Mouse (Mus musculus) ovary, postnatal 14 days (tissue): ENCODE data around the gene Nrde2.
A peak's percentile ranks its signal among the peaks of the same experiment; 100 is the strongest.
"Not testable (repeated sequence)": the region's sequence is repeated elsewhere in the genome, so short reads cannot be mapped to it uniquely, and the experiment has no call there.

Experiments
- DNase-seq: peaks from one replicate; pipeline ENCODE4 v3.0.0; 2022; ENCODE audit warnings: low spot score

Nrde2 gene

GRCm38 (mm10) chr12:100159261-100159975 is at the start of gene Nrde2:
TSS of gene Nrde2 (minus strand) at chr12:100159653.
- peak; percentile 78 for DNase-seq

GRCm38 (mm10) chr12:100206926-100207325 is 47.5 kb upstream of the Nrde2 start:
- DNase-seq = no peak

DNA sequence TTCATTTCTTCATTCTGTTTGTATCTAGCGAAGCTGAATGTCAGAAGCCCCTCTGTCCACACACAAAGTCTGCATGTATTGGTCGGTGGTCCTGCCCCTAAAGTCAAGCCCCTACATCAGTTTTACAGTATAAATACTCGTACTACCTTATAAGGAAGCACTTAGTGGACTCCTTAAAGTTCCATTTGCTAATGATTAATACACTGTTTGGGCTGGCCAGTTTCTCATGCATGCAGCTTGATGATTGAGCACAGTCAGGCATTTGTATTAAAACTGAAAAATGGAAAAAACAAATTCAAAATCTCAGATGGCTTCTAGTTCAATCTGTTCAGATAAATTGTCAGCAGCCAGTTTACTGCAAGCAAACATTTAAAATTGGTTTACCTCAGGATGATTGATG is 47.1 kb upstream of the Nrde2 start:
- no peak for DNase-seq

- DNase-seq = no peak
Observed at GRCm38 (mm10) chr12:100205156-100205555, 45.7 kb upstream of the Nrde2 start.

GRCm38 (mm10) chr12:100203759-100204158 is 44.3 kb upstream of the Nrde2 start:
- no peak for DNase-seq

- DNase-seq = peak; percentile 95
Observed at GRCm38 (mm10) chr12:100201838-100202237, 42.4 kb upstream of the Nrde2 start.

GRCm38 (mm10) chr12:100201363-100201711 is 41.9 kb upstream of the Nrde2 start:
- no peak for DNase-seq

GRCm38 (mm10) chr12:100200645-100201362 is 41.4 kb upstream of the Nrde2 start:
- DNase-seq = no peak

GRCm38 (mm10) chr12:100199891-100200644 is 40.6 kb upstream of the Nrde2 start:
- DNase-seq = peak; percentile 51

- peak; percentile 95 for DNase-seq
Observed at GRCm38 (mm10) chr12:100198967-100199660, 39.7 kb upstream of the Nrde2 start, which contains the start of gene Calm1. TSS of gene Calm1 (plus strand) at chr12:100199435.

GRCm38 (mm10) chr12:100196786-100197185 is 37.3 kb upstream of the Nrde2 start:
- DNase-seq = no peak

GRCm38 (mm10) chr12:100194181-100194580 is 34.7 kb upstream of the Nrde2 start:
- no peak for DNase-seq

DNA sequence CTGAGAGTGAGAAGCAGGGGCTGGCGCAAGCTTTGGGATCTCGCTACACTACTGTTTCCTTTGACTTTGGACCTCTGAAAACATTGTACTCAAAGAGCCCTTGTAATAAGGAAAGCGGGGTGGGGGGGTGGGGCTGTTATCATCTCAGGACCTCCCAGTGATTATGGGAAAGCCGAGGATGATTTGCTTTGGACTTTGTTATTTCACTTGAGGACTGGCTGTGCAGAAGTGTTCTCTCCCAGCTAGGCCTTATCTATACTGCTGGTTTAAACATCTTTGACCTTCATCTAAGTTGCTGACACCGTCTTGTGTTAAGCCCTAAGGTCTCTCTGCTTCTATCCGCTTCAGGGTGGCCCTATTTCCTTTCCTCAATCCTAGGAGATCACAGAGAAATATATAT is 31.3 kb upstream of the Nrde2 start:
- no peak for DNase-seq

- DNase-seq = peak; percentile 31
Observed at GRCm38 (mm10) chr12:100187756-100188430, 28.4 kb upstream of the Nrde2 start.

- peak; percentile 96 for DNase-seq
Observed at GRCm38 (mm10) chr12:100187013-100187755, 27.7 kb upstream of the Nrde2 start.

DNA sequence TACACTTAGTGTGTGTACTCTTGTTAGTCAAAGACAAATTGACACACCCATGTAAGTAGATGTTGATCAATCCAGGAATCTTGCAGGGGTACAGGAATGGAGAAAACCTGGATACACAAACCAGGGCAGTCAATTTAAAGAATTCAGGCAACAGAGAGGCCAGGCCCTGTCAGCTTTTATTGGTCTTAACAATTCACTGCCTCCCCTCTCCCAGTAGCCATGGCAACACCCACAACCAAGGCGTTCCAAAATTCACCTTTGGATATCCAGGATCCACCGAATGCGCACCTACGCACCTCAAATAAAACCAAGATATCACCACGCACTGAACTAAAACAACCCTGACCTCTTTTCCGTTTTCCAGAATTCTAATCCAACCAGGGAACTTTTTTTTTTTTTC is 26.9 kb upstream of the Nrde2 start:
- DNase-seq = no peak

- no peak for DNase-seq
Observed at GRCm38 (mm10) chr12:100185897-100186296, 26.4 kb upstream of the Nrde2 start.

- DNase-seq = not testable (repeated sequence)
Observed at GRCm38 (mm10) chr12:100184976-100185375, 25.5 kb upstream of the Nrde2 start.

- no peak for DNase-seq
Observed at GRCm38 (mm10) chr12:100183970-100184369, 24.5 kb upstream of the Nrde2 start.

GRCm38 (mm10) chr12:100182676-100183075 is 23.2 kb upstream of the Nrde2 start:
- DNase-seq = no peak

- no peak for DNase-seq
Observed at GRCm38 (mm10) chr12:100180802-100181201, 21.3 kb upstream of the Nrde2 start.
